Mouse (Mus musculus) hindbrain, embryonic 11.5 days (tissue): ENCODE results near the gene Zc3h7b. TPM values are rescaled to one million over a fixed set of nuclear protein-coding genes. Genes with fewer than 3 reads are reported as not detected.

ENCODE experiments used
- ATAC-seq: fragments of 200-750 bp; cut with Nextera tagmentation; 2 replicates; pipeline ENCODE4 v1.8.0; 2017; ENCODE audit warnings: mild to moderate bottlenecking, moderate TSS enrichment, moderate library complexity; ENCODE audit not compliant: low FRiP score
- DNase-seq: peaks from one replicate; pipeline ENCODE4 v3.0.0-alpha.2; 2015; ENCODE audit warnings: low spot score
- H3K27ac ChIP-seq: fragments of 300-500 bp; sonication (generic); 2 replicates; pipeline ENCODE4 v1.5.1; 2014; ENCODE audit warnings: mild to moderate bottlenecking, low read depth, low read length
- H3K27me3 ChIP-seq: fragments of 300-500 bp; sonication (generic); 2 replicates; pipeline ENCODE4 v1.6.1; 2014; ENCODE audit warnings: mild to moderate bottlenecking, low read length, moderate library complexity, mixed read lengths; ENCODE audit not compliant: control insufficient read depth, insufficient read depth
- H3K36me3 ChIP-seq: fragments of 300-500 bp; sonication (generic); 2 replicates; pipeline ENCODE4 v1.6.1; 2014; ENCODE audit warnings: mild to moderate bottlenecking, low read length, moderate library complexity, mixed read lengths; ENCODE audit not compliant: control insufficient read depth, insufficient read depth
- H3K4me1 ChIP-seq: fragments of 300-500 bp; sonication (generic); replicated peaks from 2 replicates; pipeline ENCODE4 v1.6.1; 2014; ENCODE audit warnings: low read length, mixed read lengths; ENCODE audit not compliant: control insufficient read depth, insufficient read depth
- H3K4me2 ChIP-seq: fragments of 300-500 bp; sonication (generic); replicated peaks from 2 replicates; pipeline ENCODE4 v1.6.1; 2014; ENCODE audit warnings: mild to moderate bottlenecking, low read depth, low read length
- H3K4me3 ChIP-seq: fragments of 300-500 bp; sonication (generic); 2 replicates; pipeline ENCODE4 v1.5.1; 2014; ENCODE audit warnings: low read depth, low read length
- H3K9ac ChIP-seq: fragments of 300-500 bp; sonication (generic); 2 replicates; pipeline ENCODE4 v1.6.1; 2014; ENCODE audit warnings: low read depth, low read length
- H3K9me3 ChIP-seq: fragments of 300-500 bp; sonication (generic); 2 replicates; pipeline ENCODE4 v1.6.1; 2016; ENCODE audit warnings: low read length; ENCODE audit not compliant: control insufficient read depth
- WGBS: fragments of 180-500 bp; shearing (Covaris S2); extraction: QIAGEN DNeasy Blood & Tissue Kit; methylation state at CpG from one replicate; pipeline ENCODE4 v1.1.7; 2014; 5-methylcytosine and 5-hydroxymethylcytosine counted together
- polyA plus RNA-seq: library from polyadenylated mRNA; unstranded; fragments of >200 nt; fragmentation: Nextera tagmentation; extraction: Ambion mirVana; gene quantifications from 2 replicates; pipeline ENCODE4 v1.2.1, GENCODE M21; 2014

The Zc3h7b gene
- polyA plus RNA-seq, 1 experiment from 2014 or later: 52.6 TPM

- ATAC-seq: no peak
- Histone ChIP-seq H3K36me3 (peaks cover 19% of the 10 kb centered on the region), H3K4me2 (no peak overlapping the region), H3K4me1 (no peaks in the 10 kb centered on the region), H3K9me3 (no peaks in the 10 kb centered on the region), H3K9ac (no peak overlapping the region), H3K27me3 (no peaks in the 10 kb centered on the region), H3K4me3 (no peak overlapping the region), H3K27ac (no peak overlapping the region)
- no peak for DNase-seq
- 92% methylated on average over 3 of the region's 3 CpGs for WGBS
Measured at GRCm38 (mm10) chr15:81703094-81703489, 41.8 kb upstream of the Zc3h7b start.

GRCm38 (mm10) chr15:81708991-81709390, 35.9 kb upstream of the Zc3h7b start:
- ATAC-seq (no peak), DNase-seq (no peak)
- Histone ChIP-seq H3K9me3 (no peaks in the 10 kb centered on the region), H3K4me3 (no peak overlapping the region), H3K9ac (no peak overlapping the region), H3K4me1 (no peaks in the 10 kb centered on the region), H3K4me2 (no peak overlapping the region), H3K36me3 (peaks cover 41% of the 10 kb centered on the region), H3K27ac (no peak overlapping the region), H3K27me3 (no peaks in the 10 kb centered on the region)
- WGBS: 89% methylated on average over 11 of the region's 11 CpGs

GRCm38 (mm10) chr15:81709686-81710085, 35.2 kb upstream of the Zc3h7b start:
- no peak overlapping the region for H3K9ac ChIP-seq
- no peaks in the 10 kb centered on the region for H3K9me3 ChIP-seq
- H3K27ac ChIP-seq: no peak overlapping the region
- 92% methylated on average over 1 of the region's 1 CpGs for WGBS
- no peak overlapping the region for H3K4me2 ChIP-seq
- H3K36me3 ChIP-seq: peaks cover 41% of the 10 kb centered on the region
- no peak for ATAC-seq
- DNase-seq: no peak
- no peak overlapping the region for H3K4me3 ChIP-seq
- H3K27me3 ChIP-seq: no peaks in the 10 kb centered on the region
- no peaks in the 10 kb centered on the region for H3K4me1 ChIP-seq

- Histone ChIP-seq H3K9ac (no peak overlapping the region), H3K4me2 (no peak overlapping the region), H3K4me1 (no peaks in the 10 kb centered on the region), H3K27me3 (no peaks in the 10 kb centered on the region), H3K4me3 (no peak overlapping the region), H3K36me3 (peaks cover 33% of the 10 kb centered on the region), H3K27ac (no peak overlapping the region), H3K9me3 (no peaks in the 10 kb centered on the region)
- DNase-seq: no peak
- ATAC-seq: no peak
- 79% methylated on average over 4 of the region's 4 CpGs for WGBS
Measured at GRCm38 (mm10) chr15:81710801-81711200, 34.1 kb upstream of the Zc3h7b start.

- ATAC-seq: no peak
Measured at GRCm38 (mm10) chr15:81713742-81714141, 31.1 kb upstream of the Zc3h7b start.

GRCm38 (mm10) chr15:81718336-81719138, 26.3 kb upstream of the Zc3h7b start:
- Histone ChIP-seq H3K36me3 (peaks cover 28% of the 10 kb centered on the region), H3K4me2 (no peak overlapping the region), H3K4me1 (no peaks in the 10 kb centered on the region), H3K27ac (0 out of 2 replicates have a peak overlapping the region, but pooled peaks have one; percentile 10), H3K9me3 (no peaks in the 10 kb centered on the region), H3K9ac (no peak overlapping the region), H3K4me3 (no peak overlapping the region), H3K27me3 (no peaks in the 10 kb centered on the region)
- ATAC-seq (no peak), DNase-seq (no peak)
- 90% methylated on average over 9 of the region's 9 CpGs for WGBS

More at GRCm38 (mm10) chr15:81713742-81714141, 31.1 kb upstream of the Zc3h7b start:
- Histone ChIP-seq H3K9me3 (no peaks in the 10 kb centered on the region), H3K27ac (no peak overlapping the region), H3K36me3 (peaks cover 33% of the 10 kb centered on the region), H3K4me1 (no peaks in the 10 kb centered on the region), H3K4me2 (no peak overlapping the region), H3K9ac (no peak overlapping the region), H3K27me3 (no peaks in the 10 kb centered on the region), H3K4me3 (no peak overlapping the region)
- 87% methylated on average over 6 of the region's 6 CpGs for WGBS
- no peak for DNase-seq

GRCm38 (mm10) chr15:81719139-81719531, 25.7 kb upstream of the Zc3h7b start:
- Histone ChIP-seq H3K9me3 (no peaks in the 10 kb centered on the region), H3K27ac (no peak overlapping the region), H3K4me2 (no peak overlapping the region), H3K9ac (no peak overlapping the region), H3K4me3 (no peak overlapping the region), H3K36me3 (peaks cover 24% of the 10 kb centered on the region), H3K27me3 (no peaks in the 10 kb centered on the region), H3K4me1 (no peaks in the 10 kb centered on the region)
- DNase-seq: no peak
- WGBS: 93% methylated on average over 6 of the region's 6 CpGs
- ATAC-seq: no peak

GRCm38 (mm10) chr15:81722361-81722760, 22.5 kb upstream of the Zc3h7b start:
- WGBS: 96% methylated on average over 5 of the region's 5 CpGs
- H3K36me3 ChIP-seq: peaks cover 12% of the 10 kb centered on the region
- H3K4me1 ChIP-seq: no peaks in the 10 kb centered on the region
- no peak overlapping the region for H3K9ac ChIP-seq
- no peak overlapping the region for H3K27ac ChIP-seq
- H3K4me2 ChIP-seq: no peak overlapping the region
- no peak overlapping the region for H3K4me3 ChIP-seq
- no peak for ATAC-seq
- DNase-seq: no peak
- no peaks in the 10 kb centered on the region for H3K9me3 ChIP-seq
- H3K27me3 ChIP-seq: no peaks in the 10 kb centered on the region

GRCm38 (mm10) chr15:81723653-81724052, 21.2 kb upstream of the Zc3h7b start:
- H3K4me1 ChIP-seq: no peaks in the 10 kb centered on the region; the same call in none of the 2 replicates
- H3K9ac ChIP-seq: no peak overlapping the region
- no peak overlapping the region for H3K4me2 ChIP-seq
- H3K9me3 ChIP-seq: no peaks in the 10 kb centered on the region
- DNase-seq (no peak), ATAC-seq (no peak)
- no peak overlapping the region for H3K4me3 ChIP-seq
- H3K27ac ChIP-seq: no peak overlapping the region
- no peaks in the 10 kb centered on the region for H3K27me3 ChIP-seq
- H3K36me3 ChIP-seq: peaks cover 12% of the 10 kb centered on the region
- WGBS: 93% methylated on average over 11 of the region's 11 CpGs
